Mouse (Mus musculus): ENCODE measurements around the gene Sardh.

DNA sequence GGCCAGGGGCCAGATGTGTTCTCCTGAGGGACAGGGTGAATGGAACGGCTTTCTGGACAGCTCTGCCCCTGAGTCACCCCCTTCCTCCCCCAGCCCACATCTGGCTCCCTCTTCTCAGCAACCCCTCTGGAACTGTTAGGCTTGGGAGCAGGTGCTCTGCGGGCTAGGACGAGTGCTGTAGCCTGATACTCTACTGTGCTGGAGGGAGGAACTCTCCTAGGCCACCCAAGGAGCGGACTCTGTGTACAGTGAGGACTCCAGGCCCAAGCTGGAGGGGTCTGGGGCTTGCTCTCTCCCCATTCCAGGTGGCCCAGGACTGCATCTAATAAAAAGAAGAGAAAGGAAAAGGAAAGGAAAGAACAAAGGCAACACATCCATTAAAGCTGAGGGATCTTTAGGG is 58.1 kb downstream of the Sardh start:
- TF ChIP-seq ZC3H11A (IDR thresholded peaks at IDR 0.05; ENCODE audit: borderline replicate concordance, low read depth, low read length) = no peak
- no peak for TF ChIP-seq CHD2 (IDR thresholded peaks at IDR 0.05; ENCODE audit: low read depth, low read length)
- no peak for TF ChIP-seq MAFK (IDR thresholded peaks at IDR 0.05; ENCODE audit: insufficient read depth, low read depth, low read length)
- TF ChIP-seq ZNF384 (IDR thresholded peaks at IDR 0.05; ENCODE audit: low read depth, low read length) = no peak
